Mouse (Mus musculus) retina, postnatal 7 days (tissue): Measurements from ENCODE around the gene Gabrb2.

Experiments used
- DNase-seq: peaks from one replicate; pipeline ENCODE4 v3.0.0-alpha.2; 2012; ENCODE audit warnings: low read depth, low spot score

Gabrb2 gene

GRCm38 (mm10) chr11:42418996-42419782 lies at the start of gene Gabrb2:
TSS of gene Gabrb2 (plus strand) at chr11:42419757.
- DNase-seq: no peak

GRCm38 (mm10) chr11:42378983-42379382 lies 40.6 kb upstream of the Gabrb2 start:
- no peak for DNase-seq

DNA sequence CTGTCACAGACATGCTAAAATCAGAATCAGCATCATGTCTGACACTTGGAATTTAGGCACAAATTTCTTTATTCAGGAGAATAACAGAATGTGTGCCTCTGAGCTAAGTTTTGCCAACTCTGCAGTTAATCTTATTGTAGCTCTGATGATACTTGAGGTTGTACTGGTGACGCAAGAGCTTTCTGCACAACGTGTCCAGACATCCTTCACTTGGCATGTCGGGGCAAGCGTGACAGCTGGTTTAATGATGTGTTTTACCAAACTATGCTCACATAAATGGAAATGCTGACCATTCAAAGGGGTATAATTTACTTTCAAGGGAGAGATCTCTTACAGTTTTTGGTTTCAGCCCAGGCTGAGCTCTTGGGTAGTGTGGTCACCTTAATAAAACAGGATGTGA lies 33.1 kb upstream of the Gabrb2 start:
- no peak for DNase-seq

GRCm38 (mm10) chr11:42390682-42391290 lies 28.8 kb upstream of the Gabrb2 start:
- DNase-seq: no peak

- DNase-seq: no peak
Measured at GRCm38 (mm10) chr11:42393451-42393850, 26.1 kb upstream of the Gabrb2 start.

- no peak for DNase-seq
Measured at GRCm38 (mm10) chr11:42419791-42420633, 455 bp downstream of the Gabrb2 start.

DNA sequence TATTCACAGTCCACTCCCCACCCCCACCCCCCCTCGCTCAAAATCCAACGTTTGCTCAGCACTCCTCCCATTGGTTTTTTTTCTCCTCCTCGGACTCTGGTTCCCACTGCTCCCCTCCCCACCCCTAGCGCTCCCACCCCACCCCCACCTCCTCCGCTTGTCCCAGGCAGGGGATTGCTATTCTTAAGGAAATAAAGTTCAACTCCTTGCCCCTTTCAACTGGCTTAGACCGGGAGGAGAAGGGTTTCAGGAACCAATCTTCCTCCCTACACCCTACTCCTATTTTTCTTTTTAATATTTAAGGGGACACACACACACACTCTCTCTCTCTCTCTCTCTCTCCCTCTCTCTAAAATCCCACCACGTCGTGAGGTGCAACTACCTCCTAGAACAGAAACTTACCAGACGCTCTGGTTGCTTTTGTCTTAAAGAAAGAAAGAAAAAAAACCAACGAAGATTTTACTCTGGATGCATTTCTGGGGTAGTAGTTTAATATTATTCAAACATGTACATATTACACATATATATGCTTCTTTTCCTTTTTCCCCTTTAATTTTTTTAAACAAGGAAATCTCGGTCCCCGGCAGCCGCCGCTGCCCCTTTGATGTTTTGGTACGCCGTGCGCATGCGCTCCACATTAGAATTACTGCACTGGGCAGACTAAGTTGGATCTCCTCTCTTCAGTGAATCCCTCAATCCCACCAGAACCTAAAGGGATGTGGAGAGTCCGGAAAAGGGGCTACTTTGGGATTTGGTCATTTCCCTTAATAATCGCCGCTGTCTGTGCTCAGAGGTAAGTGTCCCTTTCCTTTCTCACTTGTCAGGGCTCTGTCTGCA lies 1.3 kb downstream of the Gabrb2 start:
- DNase-seq: no peak

GRCm38 (mm10) chr11:42423231-42423630 lies 3.7 kb downstream of the Gabrb2 start:
- DNase-seq: no peak

GRCm38 (mm10) chr11:42431495-42431894 lies 11.9 kb downstream of the Gabrb2 start:
- no peak for DNase-seq

DNA sequence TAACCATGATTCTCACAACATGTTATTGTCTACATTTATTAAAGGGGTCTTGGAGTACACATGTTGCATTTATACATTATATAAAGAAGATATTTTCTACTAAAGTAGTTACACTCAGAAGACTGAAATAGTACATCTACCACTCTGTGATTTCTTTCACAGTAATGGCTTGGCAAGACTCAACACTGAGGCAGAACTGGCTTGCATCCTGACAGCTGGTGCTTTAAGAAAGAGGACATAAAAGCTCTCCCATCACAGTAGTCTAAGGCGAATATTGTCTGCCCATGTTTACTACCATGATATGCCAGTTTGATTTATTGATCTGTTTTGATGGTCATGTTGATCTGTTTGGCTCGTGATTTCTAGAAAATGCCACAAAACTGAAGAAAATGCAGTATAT lies 19.4 kb downstream of the Gabrb2 start:
- no peak for DNase-seq

DNA sequence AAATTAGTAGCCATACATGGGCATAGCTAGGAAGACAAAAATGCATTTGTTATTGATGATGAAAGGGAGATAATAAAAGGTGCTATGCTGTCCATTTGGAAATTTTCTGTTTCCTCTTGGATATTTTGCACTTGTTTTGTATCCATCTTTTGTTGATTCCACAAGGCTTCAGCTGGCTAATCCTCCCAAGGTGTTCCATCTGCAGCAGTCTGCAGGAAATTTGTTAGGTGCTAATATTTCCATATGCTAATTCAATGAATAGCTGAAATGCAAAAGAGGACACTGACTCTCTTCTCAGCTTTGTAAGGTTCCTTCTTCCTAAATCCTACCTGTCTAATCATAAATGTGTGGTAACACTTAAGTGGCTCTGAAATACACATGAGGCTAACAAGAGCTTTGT lies 24.1 kb downstream of the Gabrb2 start:
- no peak for DNase-seq

GRCm38 (mm10) chr11:42448929-42449328 lies 29.4 kb downstream of the Gabrb2 start:
- no peak for DNase-seq

- DNase-seq: no peak
Measured at GRCm38 (mm10) chr11:42464136-42464535, 44.6 kb downstream of the Gabrb2 start.

GRCm38 (mm10) chr11:42468381-42468780 lies 48.8 kb downstream of the Gabrb2 start:
- DNase-seq: no peak

DNA sequence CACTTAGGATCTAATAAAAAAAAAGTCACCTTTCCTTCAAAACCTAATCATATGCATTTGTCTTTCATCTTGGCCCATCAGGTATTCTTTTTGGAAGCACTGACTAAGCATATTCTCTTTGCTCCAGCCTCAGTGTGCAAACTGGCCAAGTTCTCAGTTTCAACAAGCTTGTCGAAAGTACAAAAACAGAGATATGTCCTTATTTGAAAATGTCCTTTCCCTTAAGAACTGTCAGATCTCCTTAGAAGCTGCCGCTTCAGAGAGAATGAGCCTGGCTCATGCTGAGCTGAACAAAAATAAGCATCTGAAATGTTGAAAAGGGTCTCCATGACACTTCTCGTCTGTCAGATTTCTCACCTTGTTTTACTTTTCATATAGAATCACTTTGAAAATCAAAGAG lies 55.0 kb downstream of the Gabrb2 start:
- no peak for DNase-seq

GRCm38 (mm10) chr11:42487625-42488024 lies 68.1 kb downstream of the Gabrb2 start:
- no peak for DNase-seq

- no peak for DNase-seq
Measured at GRCm38 (mm10) chr11:42501166-42501565, 81.6 kb downstream of the Gabrb2 start.

GRCm38 (mm10) chr11:42505436-42505835 lies 85.9 kb downstream of the Gabrb2 start:
- no peak for DNase-seq

DNA sequence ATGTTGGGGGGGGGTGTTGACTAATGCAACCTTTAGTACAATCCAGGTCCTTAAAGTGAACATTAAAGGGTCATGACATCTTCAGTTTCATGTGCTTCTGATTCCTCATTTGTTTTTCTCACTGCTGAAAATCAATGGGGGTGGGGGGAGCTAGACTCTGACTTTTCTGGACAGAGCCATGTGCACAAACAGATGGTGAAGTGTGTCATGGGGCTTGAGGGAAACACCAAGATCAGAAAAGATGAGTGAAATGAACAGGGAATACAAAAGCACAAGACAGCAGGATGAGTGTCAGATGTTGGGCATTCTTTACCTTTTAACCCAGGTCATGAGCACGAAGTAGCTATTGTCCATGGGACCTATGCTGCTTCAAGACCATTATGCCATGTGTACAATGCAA lies 86.4 kb downstream of the Gabrb2 start:
- no peak for DNase-seq

DNA sequence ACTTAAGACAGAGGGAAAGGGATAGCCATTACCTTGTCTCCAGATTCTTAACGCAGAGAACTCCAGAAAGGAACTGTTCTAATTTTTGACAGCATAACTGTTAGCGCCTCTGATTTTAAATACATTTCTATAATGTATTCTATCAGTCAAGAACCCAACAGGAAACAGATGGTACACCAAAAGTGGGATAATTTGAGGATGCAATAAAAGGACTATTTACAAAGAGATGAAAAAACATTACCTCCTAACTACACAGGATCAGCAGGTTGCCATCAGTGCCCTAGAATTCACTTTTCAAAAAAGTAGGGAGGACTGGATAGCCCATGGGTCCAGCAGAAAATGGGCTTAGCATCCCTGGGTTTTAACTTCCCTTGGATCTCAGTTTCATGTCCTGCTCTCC lies 102.4 kb downstream of the Gabrb2 start:
- DNase-seq: no peak

GRCm38 (mm10) chr11:42528226-42528881 lies 108.8 kb downstream of the Gabrb2 start:
- DNase-seq: no peak
